Mouse (Mus musculus): ENCODE measurements around the gene Olfr846. TPM values are rescaled to one million over a fixed set of nuclear protein-coding genes. Genes with fewer than 3 reads are reported as not detected.

Olfr846 gene
- not detected in 2 replicates for polyA plus RNA-seq (2012; rRNA removed)

GRCm38 (mm10) chr9:19363905-19364304 is at the start of gene Olfr846:
Olfr846 (minus strand) TSS chr9:19364005.

GRCm38 (mm10) chr9:19378569-19378968 is 14.8 kb upstream of the Olfr846 start, which contains the start of gene Olfr847:
Olfr847 (minus strand) TSS chr9:19378669.

DNA sequence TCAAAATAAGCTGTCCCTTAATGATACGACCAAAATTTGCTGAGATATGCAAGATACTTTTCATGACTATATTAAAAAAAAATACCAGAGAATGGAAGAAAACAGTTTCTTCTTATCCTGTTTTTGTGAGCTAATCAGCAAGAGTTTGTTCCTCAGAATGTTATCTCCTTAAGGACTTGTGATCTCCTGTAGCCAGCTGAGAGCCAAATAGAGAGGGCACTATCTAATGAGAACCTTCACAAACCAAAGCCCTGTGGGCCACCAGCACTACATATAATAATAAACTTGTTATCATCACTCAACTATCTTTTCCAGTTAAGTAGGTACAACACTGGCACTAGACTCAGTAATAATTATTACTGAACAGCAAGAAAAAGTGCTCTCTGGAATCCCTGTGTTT is 27.6 kb downstream of the Olfr846 start, which contains the start of gene Olfr845:
Gene Olfr845 (plus strand): TSS at position 301 of the 400 bp plus-strand sequence.

GRCm38 (mm10) chr9:19316047-19316446 is 47.8 kb downstream of the Olfr846 start, which contains the start of gene Olfr844:
Olfr844 (plus strand) TSS chr9:19316347.

Other genes with a start within 250 kb of the Olfr846 start
- gene Olfr836, start 243.6 kb downstream of the Olfr846 start, polyA plus RNA-seq (2012; rRNA removed), result not detected in 2 replicates
- not detected in 2 replicates for gene Olfr837, start 227.7 kb downstream of the Olfr846 start, polyA plus RNA-seq (2012; rRNA removed)
- not detected in 2 replicates for gene Olfr839-ps1, start 186.7 kb downstream of the Olfr846 start, polyA plus RNA-seq (2012; rRNA removed)
- not detected in 2 replicates for gene Olfr843, start 112.0 kb downstream of the Olfr846 start, polyA plus RNA-seq (2012; rRNA removed)
- not detected in 2 replicates for gene Olfr844, start 47.7 kb downstream of the Olfr846 start, polyA plus RNA-seq (2012; rRNA removed)
- not detected in 2 replicates for gene Olfr845, start 27.5 kb downstream of the Olfr846 start, polyA plus RNA-seq (2012; rRNA removed)
- gene Olfr847, start 14.7 kb upstream of the Olfr846 start, polyA plus RNA-seq (2012; rRNA removed), result not detected in 2 replicates
- not detected in 2 replicates for gene Olfr849, start 76.3 kb upstream of the Olfr846 start, polyA plus RNA-seq (2012; rRNA removed)
- not detected in 2 replicates for gene Olfr850, start 114.2 kb upstream of the Olfr846 start, polyA plus RNA-seq (2012; rRNA removed)
- not detected in 2 replicates for gene Olfr851, start 129.3 kb upstream of the Olfr846 start, polyA plus RNA-seq (2012; rRNA removed)
- not detected in 2 replicates for gene Olfr853, start 177.1 kb upstream of the Olfr846 start, polyA plus RNA-seq (2012; rRNA removed)
- gene Olfr854, start 203.4 kb upstream of the Olfr846 start, polyA plus RNA-seq (2012; rRNA removed), result not detected in 2 replicates
- gene Olfr855, start 218.6 kb upstream of the Olfr846 start, polyA plus RNA-seq (2012; rRNA removed), result not detected in 2 replicates